Mouse (Mus musculus): ENCODE measurements around the gene Lmtk2.

The Lmtk2 gene

DNA sequence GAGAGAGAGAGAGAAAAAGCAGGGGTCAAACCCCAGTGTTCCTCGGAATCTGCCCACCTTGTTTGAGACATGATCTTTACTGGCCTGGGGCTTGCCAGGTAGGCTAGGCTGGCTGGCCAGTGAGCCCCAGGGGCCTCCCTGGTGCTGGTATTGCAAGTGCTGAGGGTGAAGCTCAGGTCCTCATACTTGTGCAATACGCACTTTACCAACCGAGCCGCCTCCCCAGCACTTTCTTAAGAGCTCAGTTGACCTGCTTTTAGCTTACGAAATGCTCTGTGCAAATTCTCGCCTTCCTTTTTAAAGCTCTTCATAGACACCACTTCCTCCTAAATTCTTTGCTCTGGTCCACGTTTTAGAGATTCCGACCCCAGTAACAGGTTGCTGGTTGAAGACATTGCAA, 9.0 kb downstream of the Lmtk2 start:
- DNase-seq (ENCODE audit: low spot score), result no peak

DNA sequence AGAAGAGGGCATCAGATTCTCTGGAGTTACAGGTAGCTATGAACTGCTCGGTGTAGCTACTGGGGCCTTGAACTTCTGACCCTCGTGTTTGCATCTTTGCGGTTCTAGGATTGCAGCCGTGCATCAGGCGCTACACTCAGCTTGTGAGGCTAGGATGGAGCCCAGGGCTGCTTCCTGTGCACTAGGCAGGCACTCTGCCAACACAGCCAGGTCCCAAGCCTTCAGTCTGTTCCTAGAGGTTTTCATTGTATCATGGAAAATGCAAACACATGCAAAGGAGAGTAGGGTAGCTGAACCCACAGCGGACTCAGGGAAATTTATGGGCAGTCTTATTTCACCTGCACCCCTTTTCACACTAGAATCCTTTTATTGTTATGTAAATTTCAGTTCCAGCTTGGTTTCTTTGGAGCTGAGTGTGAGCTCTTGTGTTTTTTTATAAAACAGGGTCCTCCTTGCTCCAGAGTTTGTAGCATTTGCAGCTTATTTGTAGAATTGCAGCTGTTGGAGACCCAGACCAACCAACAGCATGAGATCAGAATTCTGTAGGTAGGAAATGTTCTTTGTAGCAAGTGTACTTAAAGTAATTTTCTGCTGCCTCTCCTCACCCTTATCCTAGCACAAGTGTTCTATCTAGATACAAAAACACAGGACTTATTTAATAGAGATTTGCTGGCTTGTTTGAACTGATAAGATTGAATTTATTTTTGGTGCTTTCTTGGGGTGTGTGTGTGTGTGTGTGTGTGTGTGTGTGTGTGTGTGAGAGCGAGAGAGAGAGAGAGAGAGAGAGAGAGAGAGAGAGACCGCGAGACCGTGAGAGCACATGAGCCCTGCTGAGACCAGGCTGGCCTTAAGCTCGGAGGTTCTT, 12.6 kb downstream of the Lmtk2 start:
- DNase-seq (ENCODE audit: low spot score), result no peak

DNA sequence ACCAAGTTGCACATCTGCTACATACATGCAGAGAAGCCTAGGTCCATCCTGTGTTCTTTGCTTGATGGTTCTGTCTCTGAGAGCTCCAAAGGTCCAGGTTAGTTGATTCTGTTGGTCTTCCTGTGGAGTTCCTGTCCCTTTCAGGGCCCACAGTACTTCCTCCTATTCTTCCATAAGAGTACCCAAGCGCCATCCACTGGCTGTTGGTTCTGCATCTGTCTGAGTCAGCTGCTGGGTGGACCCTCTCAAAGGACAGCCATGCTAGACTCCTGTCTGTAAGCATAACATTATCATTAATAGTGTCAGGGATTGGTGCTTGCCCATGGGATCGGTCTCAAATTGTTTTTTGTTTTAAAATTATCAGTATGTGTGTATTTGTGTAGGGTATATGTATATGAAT, 13.8 kb downstream of the Lmtk2 start:
- no peak for DNase-seq (ENCODE audit: low spot score)

GRCm38 (mm10) chr5:144114970-144115627, 14.9 kb downstream of the Lmtk2 start:
- no peak for DNase-seq (ENCODE audit: low spot score)

DNA sequence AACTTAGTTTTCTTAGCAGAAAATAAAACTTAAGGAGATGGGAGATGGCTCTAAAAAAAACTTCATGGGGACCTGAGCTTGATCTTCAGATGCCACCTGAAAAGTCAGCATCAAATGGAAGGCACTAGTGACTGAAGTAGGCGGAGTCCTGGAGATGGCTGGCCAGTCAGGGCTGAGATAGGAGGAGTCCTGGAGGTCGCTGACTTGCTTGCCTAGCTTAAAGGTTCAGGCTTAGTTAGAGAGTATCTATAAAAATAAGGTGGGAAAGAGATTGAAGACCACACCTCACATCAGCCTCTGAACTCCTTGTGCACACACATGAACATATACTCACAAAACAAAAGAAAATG, 15.4 kb downstream of the Lmtk2 start:
- peak; percentile 60 for DNase-seq (ENCODE audit: low spot score)

DNA sequence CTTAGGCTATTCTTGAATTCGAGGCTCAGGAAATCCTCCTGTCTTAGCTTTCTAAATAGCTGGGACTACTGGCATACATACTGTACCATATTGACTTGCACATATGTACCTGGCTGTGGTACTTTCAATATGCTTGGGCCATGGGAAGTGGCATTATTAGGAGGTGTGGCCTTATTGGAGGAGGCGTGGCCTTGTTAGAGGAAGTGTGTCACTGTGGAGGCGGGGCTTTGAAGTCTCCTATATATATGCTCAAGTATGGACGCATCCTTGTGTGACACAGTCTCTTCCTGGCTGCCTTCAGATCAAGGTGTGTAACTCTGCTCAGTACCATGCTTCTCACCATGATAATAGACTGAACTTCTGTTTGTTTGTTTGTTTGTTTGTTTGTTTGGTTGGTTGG, 18.0 kb downstream of the Lmtk2 start:
- no peak for DNase-seq (ENCODE audit: low spot score)

DNA sequence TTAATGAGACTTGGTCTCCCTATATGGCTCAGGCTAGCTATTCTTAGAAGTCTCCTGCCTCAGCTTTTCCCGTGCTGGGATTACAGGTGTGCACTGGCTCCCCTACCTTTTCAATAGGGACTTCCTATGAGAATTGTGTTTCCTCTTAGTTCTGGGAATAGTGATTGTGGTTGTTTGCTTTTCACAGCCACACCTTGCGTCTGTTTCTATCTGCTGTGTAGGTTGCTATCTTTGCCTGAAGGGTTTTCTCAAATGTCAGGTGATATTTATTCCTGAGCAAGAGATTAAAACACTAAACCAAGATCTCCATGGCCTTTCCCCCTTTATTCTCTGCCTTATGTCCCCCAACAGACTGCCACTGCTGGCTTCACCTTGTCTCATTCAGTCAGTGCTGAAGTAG, 19.1 kb downstream of the Lmtk2 start:
- no peak for DNase-seq (ENCODE audit: low spot score)

DNA sequence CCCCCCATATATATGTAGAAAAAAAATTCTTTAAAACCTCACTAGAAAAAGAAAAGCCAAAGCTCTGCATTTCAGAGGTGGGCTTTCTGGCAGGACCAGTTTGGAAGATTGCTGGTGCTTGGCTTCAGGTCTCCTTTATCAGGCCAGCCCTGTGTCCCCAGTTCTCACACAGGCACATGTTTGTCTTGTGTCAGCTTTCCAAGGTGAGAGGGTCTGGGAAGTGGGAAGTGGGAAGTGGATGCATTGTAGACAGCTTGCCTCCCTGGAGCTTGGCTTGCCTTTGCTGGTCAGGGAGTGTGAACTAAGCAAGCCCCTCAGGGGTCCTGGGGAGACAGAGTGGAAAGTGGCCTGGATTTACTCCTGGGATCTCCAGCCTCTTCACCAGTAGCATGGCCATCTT, 21.3 kb downstream of the Lmtk2 start:
- no peak for DNase-seq (ENCODE audit: low spot score)

DNA sequence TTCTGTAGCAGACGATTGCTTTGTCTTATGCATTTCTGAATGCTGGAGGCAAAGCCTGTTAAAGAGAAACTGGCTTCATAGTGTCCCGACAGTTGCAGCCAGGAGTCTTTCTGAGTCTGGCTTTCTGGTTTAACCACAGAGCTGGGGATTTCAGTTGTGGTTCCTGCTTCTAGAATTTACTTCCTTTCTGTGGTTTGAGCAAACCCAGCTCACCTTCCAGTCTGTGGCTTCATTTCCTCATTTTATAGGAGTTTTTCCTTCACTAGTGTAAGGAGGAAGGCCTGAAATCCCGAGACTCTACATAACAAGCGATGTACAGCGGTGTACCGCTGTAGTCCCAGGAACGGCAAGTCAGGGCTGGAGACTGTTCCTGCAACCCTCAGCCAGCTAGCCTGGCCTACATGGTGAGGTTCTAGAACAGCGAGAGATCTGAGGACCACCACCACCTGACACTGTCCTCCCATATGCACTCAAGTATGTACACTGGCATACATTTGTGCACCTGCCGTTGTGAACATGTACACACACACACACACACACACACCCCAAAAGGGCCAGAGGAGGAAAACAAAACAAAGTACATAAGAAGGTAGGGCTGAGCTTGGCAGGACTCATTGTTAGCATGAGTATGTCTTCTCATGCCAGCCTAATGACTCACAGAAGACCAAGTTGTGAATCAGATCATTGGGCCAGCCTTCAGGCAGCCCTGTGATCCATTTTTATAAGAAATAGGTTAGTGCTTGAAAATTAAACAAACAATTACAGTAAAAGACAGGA, 25.9 kb downstream of the Lmtk2 start:
- DNase-seq (ENCODE audit: low spot score), result no peak

DNA sequence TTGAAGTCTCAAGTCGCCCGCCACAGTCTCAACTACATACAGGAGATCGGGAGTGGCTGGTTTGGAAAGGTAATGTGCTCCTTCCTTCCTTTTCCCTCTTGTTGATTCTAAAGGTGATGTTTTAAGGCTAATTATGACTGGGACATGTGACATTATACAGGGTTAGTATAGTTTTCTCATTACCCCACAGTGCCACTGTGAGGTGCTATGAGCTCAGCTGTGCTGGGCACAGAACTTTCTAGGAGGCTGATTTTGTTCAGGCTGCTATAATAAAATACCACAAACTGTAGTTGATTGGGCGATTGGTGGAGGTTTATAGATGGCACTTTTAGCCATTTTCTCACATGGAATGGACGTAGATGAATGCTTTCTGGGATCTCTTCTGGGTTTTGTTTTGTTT, 43.3 kb downstream of the Lmtk2 start:
- DNase-seq (ENCODE audit: low spot score), result no peak

GRCm38 (mm10) chr5:144146898-144147297, 46.7 kb downstream of the Lmtk2 start:
- DNase-seq (ENCODE audit: low spot score), result no peak

DNA sequence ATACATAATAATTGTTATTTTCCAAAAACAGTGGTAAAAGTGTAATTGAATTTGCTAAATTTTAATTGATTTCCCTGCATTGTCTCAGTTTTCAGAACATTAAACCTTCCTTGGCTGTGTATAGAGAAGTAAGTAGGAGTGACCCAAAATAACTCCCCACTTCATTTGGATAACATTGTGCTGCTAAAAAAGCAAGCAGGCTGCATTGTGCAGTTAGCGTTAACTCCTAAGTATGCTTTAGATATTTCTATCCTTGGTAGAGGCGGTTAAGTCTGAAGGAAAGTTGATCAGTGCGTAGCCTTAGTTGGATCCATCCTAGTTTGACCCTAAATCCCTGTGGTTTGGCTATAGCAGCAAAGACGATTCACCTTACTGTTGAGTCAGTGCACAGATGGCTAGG, 49.3 kb downstream of the Lmtk2 start:
- no peak for DNase-seq (ENCODE audit: low spot score)

DNA sequence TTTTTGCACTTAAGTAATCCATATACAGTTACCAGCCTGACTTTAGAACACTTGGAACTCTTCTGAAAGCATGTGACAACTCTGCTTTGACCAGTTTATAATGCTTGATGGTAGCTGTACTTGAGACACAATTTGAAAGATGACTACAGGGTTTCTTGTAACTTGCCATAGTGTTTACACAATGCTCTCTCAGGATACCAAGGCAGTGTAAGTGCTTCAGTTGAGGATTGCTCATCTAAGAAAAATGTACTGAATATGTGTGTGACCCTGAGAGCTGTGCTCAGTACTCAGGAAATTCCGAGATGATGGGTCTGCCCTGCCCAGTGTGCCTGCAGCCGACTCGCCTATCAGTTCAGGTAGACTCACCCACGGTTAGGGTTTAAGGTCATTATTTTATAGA, 51.0 kb downstream of the Lmtk2 start:
- no peak for DNase-seq (ENCODE audit: low spot score)

- peak; percentile 73 for DNase-seq (ENCODE audit: low spot score)
Measured at GRCm38 (mm10) chr5:144154528-144154927, 54.3 kb downstream of the Lmtk2 start.

GRCm38 (mm10) chr5:144158604-144159003, 58.4 kb downstream of the Lmtk2 start:
- DNase-seq (ENCODE audit: low spot score), result no peak

DNA sequence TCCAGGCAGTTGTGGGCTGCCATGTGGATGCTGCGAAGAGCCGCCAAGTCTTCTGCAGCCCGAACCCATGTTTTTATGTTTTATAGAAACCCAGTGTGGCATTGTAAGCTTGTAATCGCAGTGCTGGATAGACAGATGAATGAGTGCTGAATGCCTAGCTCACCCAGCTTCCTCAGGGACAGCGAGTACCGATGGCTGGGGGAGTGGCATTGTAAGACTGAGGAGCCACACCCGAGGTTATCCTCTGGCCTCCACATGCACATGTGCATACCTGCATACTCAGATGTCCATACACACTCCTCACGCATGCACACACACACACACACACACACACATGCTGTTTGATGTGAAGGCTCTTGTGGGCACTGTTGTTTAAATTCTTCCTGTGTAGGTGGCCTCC, 58.9 kb downstream of the Lmtk2 start:
- DNase-seq (ENCODE audit: low spot score), result no peak

DNA sequence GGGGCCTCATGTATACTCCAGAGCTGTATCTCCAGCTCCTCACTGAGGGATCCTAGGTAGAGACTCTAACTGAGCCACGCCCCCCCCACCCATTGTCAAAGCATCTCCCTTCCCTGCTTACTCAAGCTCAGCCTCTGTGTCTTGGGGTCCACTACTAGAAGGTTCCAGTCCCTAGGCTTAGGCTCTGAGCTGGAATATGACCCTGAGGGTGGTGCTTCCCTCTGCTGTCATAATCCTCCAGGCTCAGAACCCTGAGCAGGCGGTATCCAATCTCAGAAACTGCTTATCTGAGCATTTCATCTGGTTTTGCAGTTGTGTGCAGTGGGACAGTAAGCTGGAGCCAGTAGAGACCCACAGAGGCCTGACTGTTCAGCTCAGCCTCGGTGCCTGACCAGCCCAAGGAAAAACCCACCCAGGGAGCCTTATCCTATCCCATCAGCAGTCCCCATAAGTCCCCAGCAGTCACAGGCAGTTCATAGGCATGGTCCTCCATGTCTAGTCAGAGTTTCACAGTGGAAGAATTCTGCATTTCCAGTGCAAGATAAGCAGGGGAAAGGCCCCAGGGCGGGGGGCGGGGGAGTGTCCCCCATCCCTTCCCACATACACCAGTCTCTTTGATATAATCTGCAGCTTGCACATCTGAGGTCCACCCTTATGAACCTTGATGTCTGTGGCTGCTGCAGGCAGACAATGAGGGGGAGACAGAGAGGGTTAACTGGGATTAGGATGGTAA, 62.0 kb downstream of the Lmtk2 start:
- no peak for DNase-seq (ENCODE audit: low spot score)

DNA sequence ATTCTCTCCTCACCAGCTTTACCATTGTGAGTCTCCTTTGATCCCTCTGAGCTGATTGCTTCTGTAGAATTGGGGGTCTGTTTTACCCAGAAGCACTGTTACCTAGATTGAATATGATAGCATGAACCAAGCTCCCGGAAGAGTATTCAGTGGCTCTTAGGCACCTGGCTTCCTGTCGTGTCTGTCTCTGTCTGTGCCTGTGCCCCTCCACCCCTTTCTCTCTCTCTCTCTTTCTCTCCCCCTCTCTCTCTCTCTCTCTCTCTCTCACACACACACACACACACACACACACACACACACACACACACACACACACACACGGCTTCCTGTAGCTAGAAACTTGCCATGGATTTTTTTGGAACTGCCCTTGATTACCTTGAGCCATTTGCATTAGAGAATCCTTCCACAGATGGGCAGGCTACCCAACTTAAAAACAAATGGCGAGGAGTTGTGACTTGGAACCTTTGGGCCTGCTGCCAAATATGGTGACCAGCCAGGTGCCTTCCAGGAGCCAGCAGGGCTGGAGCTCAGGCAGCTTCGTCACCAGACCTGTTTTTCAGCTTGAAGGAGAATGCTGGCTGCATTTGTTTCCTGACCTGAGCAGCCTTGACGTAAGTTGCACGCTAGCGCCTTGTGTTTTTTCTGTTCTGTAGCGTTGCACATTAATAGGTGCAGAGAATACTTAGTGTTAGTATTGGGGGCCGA, 62.7 kb downstream of the Lmtk2 start:
- DNase-seq (ENCODE audit: low spot score), result no peak

GRCm38 (mm10) chr5:144165756-144166155, 65.5 kb downstream of the Lmtk2 start:
- DNase-seq (ENCODE audit: low spot score), result no peak

GRCm38 (mm10) chr5:144169275-144169975, 69.2 kb downstream of the Lmtk2 start:
- no peak for DNase-seq (ENCODE audit: low spot score)

- no peak for DNase-seq (ENCODE audit: low spot score)
Measured at GRCm38 (mm10) chr5:144173648-144174047, 73.4 kb downstream of the Lmtk2 start.
